Mouse (Mus musculus) bone marrow, adult 2 months (tissue): ENCODE measurements around the gene Camta1.

Experiments
- CTCF ChIP-seq: fragments of 200-500 bp; IDR thresholded peaks from 2 replicates; pipeline ENCODE4 v1.5.1; 2011; ENCODE audit warnings: low read length, control low read depth; ENCODE audit not compliant: control insufficient read depth, insufficient read depth
- POLR2A ChIP-seq: fragments of 200-500 bp; IDR thresholded peaks from 2 replicates; pipeline ENCODE4 v1.6.1; 2011; ENCODE audit warnings: low read depth, mild to moderate bottlenecking, control low read depth, low read length, borderline replicate concordance; ENCODE audit not compliant: control insufficient read depth

GRCm38 (mm10) chr4:151822986-151823385, 38.7 kb downstream of the Camta1 start:
- TF ChIP-seq CTCF (no peak), POLR2A (no peak)
